8 mouse cellular contexts compared by ENCODE assay signal in genomic region chr2:30723059-30723587, GRCm38 (mm10).
A peak's percentile ranks its signal among the peaks of the same experiment; 100 is the strongest.
DNase-seq lines count a peak whose midpoint lies in the region; ATAC-seq lines count a peak whose summit lies in the region.

No protein-coding gene starts in this region.

- no peaks in the 10 kb centered on the region for H3K36me3 ChIP-seq in hindbrain, embryonic 11.5 days (ENCODE audit: control insufficient read depth, insufficient read depth, low read length)
- no peaks in the 10 kb centered on the region for H3K36me3 ChIP-seq in midbrain, embryonic 11.5 days (ENCODE audit: control insufficient read depth, insufficient read depth, low read length)

- peak overlapping the region; percentile 100 for H3K27ac ChIP-seq in hindbrain, embryonic 11.5 days (ENCODE audit: low read depth, low read length)
- peak overlapping the region; percentile 100 for H3K27ac ChIP-seq in midbrain, embryonic 11.5 days (ENCODE audit: low read depth, low read length)

- ATAC-seq in hindbrain, embryonic 11.5 days (ENCODE audit: low FRiP score): no peak
- ATAC-seq in midbrain, embryonic 11.5 days (ENCODE audit: low FRiP score): no peak

- H3K4me3 ChIP-seq in hindbrain, embryonic 11.5 days (ENCODE audit: low read depth, low read length): no peak overlapping the region
- H3K4me3 ChIP-seq in midbrain, embryonic 11.5 days (ENCODE audit: low read depth, low read length): no peak overlapping the region

- no peaks in the 10 kb centered on the region for H3K27me3 ChIP-seq in hindbrain, embryonic 11.5 days (ENCODE audit: control insufficient read depth, insufficient read depth, low read length)
- no peaks in the 10 kb centered on the region for H3K27me3 ChIP-seq in midbrain, embryonic 11.5 days (ENCODE audit: control insufficient read depth, insufficient read depth, low read length)

- peak overlapping the region; percentile 83 for H3K9ac ChIP-seq in hindbrain, embryonic 11.5 days (ENCODE audit: low read depth, low read length)
- H3K9ac ChIP-seq in midbrain, embryonic 11.5 days (ENCODE audit: low read length): peak overlapping the region; percentile 78

- peaks cover 58% of the 10 kb centered on the region for H3K4me1 ChIP-seq in hindbrain, embryonic 11.5 days (replicated peaks; ENCODE audit: control insufficient read depth, insufficient read depth, low read length)
- H3K4me1 ChIP-seq in midbrain, embryonic 11.5 days (ENCODE audit: control insufficient read depth, insufficient read depth, low read length): peaks cover 79% of the 10 kb centered on the region

- no peak overlapping the region for H3K4me2 ChIP-seq in hindbrain, embryonic 11.5 days (replicated peaks; ENCODE audit: low read depth, low read length)
- peak overlapping the region; percentile 8; the same call in 1 of the 2 replicates for H3K4me2 ChIP-seq in midbrain, embryonic 11.5 days

- DNase-seq in adrenal gland, postnatal 10 days: peak; percentile 68
- no peak for DNase-seq in adrenal gland, adult 8-10 months
- peak; percentile 95 for DNase-seq in 3T3-L1 (ENCODE audit: low read depth, low spot score)
- DNase-seq in embryo, embryonic 9.5 days (ENCODE audit: extremely low spot score): peak; percentile 49
- peak; percentile 56 for DNase-seq in hindbrain, embryonic 11.5 days (ENCODE audit: low spot score)
- DNase-seq in midbrain, embryonic 11.5 days (ENCODE audit: low spot score, missing footprints): peak; percentile 93
- DNase-seq in testis, postnatal 10 days (ENCODE audit: low spot score): no peak
- no peak for DNase-seq in lung, postnatal 4 days

- no peaks in the 10 kb centered on the region for H3K9me3 ChIP-seq in hindbrain, embryonic 11.5 days (ENCODE audit: control insufficient read depth, low read length)
- no peaks in the 10 kb centered on the region for H3K9me3 ChIP-seq in midbrain, embryonic 11.5 days (ENCODE audit: control insufficient read depth, low read length)

- WGBS in hindbrain, embryonic 11.5 days: 14% methylated on average over 10 of the region's 10 CpGs
- WGBS in midbrain, embryonic 11.5 days: 9% methylated on average over 10 of the region's 10 CpGs

Comparison
In these comparisons a context has a peak if more than half of its experiments do, and no peak if none do; other contexts are left out.
1. DNase-seq: peak in adrenal gland, postnatal 10 days (single experiment), 3T3-L1 (single experiment), embryo, embryonic 9.5 days (single experiment), hindbrain, embryonic 11.5 days (single experiment) and midbrain, embryonic 11.5 days (single experiment); none in adrenal gland, adult 8-10 months (single experiment), testis, postnatal 10 days (single experiment) and lung, postnatal 4 days (0 of 2).